Mouse (Mus musculus) heart, embryonic 16.5 days (tissue): ENCODE measurements around the gene Slc27a1. TPM values are rescaled to one million over a fixed set of nuclear protein-coding genes. Genes with fewer than 3 reads are reported as not detected.
"Not testable (repeated sequence)": the region's sequence is repeated elsewhere in the genome, so short reads cannot be mapped to it uniquely, and the experiment has no call there.

ENCODE experiments used
- ATAC-seq: fragments of 200-750 bp; cut with Nextera tagmentation; replicated peaks from 2 replicates; pipeline ENCODE4 v1.8.0; 2017; ENCODE audit warnings: moderate number of reproducible peaks; ENCODE audit not compliant: insufficient read depth, low FRiP score; ENCODE audit errors: extremely low read depth
- H3K27ac ChIP-seq: fragments of 300-500 bp; sonication (generic); 2 replicates; pipeline ENCODE4 v1.5.1; 2014; ENCODE audit warnings: mild to moderate bottlenecking, low read length, control low read depth, moderate library complexity
- H3K27me3 ChIP-seq: fragments of 300-500 bp; sonication (generic); 2 replicates; pipeline ENCODE4 v1.6.1; 2014; ENCODE audit warnings: low read length, mixed read lengths; ENCODE audit not compliant: control insufficient read depth, insufficient read depth
- H3K36me3 ChIP-seq: fragments of 300-500 bp; sonication (generic); 2 replicates; pipeline ENCODE4 v1.6.1; 2014; ENCODE audit not compliant: control insufficient read depth, insufficient read depth
- H3K4me1 ChIP-seq: fragments of 300-500 bp; sonication (generic); 2 replicates; pipeline ENCODE4 v1.6.1; 2014; ENCODE audit warnings: low read length, mixed read lengths; ENCODE audit not compliant: control insufficient read depth, insufficient read depth
- H3K4me2 ChIP-seq: fragments of 300-500 bp; sonication (generic); 2 replicates; pipeline ENCODE4 v1.6.1; 2014; ENCODE audit warnings: low read depth, mild to moderate bottlenecking, control low read depth, low read length
- H3K4me3 ChIP-seq: fragments of 300-500 bp; sonication (generic); 2 replicates; pipeline ENCODE4 v1.5.1; 2014; ENCODE audit warnings: mild to moderate bottlenecking, control low read depth, low read length
- H3K9ac ChIP-seq: fragments of 300-500 bp; sonication (generic); 2 replicates; pipeline ENCODE4 v1.6.1; 2014; ENCODE audit warnings: low read length, control low read depth
- H3K9me3 ChIP-seq: fragments of 300-500 bp; sonication (generic); replicated peaks from 2 replicates; pipeline ENCODE4 v1.6.1; 2016; ENCODE audit warnings: low read length; ENCODE audit not compliant: control insufficient read depth
- whole genome bisulfite sequencing: fragments of 180-500 bp; shearing (Covaris S2); extraction: QIAGEN DNeasy Blood & Tissue Kit; methylation state at CpG from one replicate; pipeline ENCODE4 v1.1.7; 2014; 5-methylcytosine and 5-hydroxymethylcytosine counted together
- polyA plus RNA-seq: library from polyadenylated mRNA; unstranded; fragments of >200 nt; fragmentation: Nextera tagmentation; extraction: Ambion mirVana; gene quantifications from 2 replicates; pipeline ENCODE4 v1.2.1, GENCODE M21; 2015

The Slc27a1 gene
- polyA plus RNA-seq, 1 experiment from 2014 or later: 26.2 TPM

DNA sequence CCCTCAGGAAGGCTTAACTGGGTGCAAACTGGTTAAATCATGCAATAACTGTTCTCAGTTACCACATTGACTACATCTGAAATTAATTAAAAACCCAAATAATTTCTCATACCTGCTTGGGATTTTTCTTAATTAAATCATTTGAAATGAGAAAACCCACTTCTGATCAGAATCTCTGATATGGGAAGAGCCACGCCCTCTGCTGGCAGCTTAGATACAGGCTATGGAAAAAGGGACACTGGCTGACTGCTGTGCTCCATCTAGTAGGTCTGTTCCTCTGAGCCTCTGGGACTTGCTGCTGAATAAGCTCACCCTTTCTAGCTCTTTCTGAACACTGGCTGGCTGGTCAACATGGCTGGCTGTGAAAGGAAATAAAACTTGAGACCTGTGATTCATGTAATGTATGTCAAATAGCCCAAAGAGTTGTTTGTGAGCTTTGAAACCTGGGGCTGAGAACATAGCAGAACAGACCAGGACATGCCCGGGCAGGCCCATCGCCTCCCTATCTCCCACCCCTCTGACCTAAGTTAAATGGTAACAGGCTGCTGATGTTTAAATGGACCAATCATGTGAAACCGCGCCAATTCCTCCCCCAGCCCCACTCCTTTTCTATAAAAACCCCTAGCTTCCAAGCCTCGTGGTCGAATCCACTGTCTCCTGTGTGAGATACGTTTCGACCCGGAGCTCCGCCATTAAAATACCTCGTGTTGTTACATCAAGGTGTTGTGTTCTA lies 37.8 kb upstream of the Slc27a1 start:
- not testable (repeated sequence) for H3K9ac ChIP-seq, H3K27me3 ChIP-seq, ATAC-seq, H3K27ac ChIP-seq, H3K4me3 ChIP-seq, H3K4me2 ChIP-seq, H3K9me3 ChIP-seq, H3K36me3 ChIP-seq
- H3K4me1 ChIP-seq: peaks cover 23% of the 10 kb centered on the region
- WGBS: 72% methylated on average over 5 of the region's 12 CpGs

GRCm38 (mm10) chr8:71534263-71534810 lies 34.3 kb upstream of the Slc27a1 start:
- Histone ChIP-seq H3K27ac (no peak overlapping the region), H3K4me2 (no peak overlapping the region), H3K9ac (no peak overlapping the region), H3K27me3 (no peaks in the 10 kb centered on the region), H3K36me3 (no peaks in the 10 kb centered on the region), H3K4me1 (0 out of 2 replicates have a peak, but pooled peaks cover 5% of the 10 kb centered on the region), H3K9me3 (no peaks in the 10 kb centered on the region), H3K4me3 (no peak overlapping the region)
- WGBS: 42% methylated on average over 3 of the region's 3 CpGs
- ATAC-seq: no peak

- Histone ChIP-seq H3K4me2 (peak overlapping the region; percentile 73), H3K9me3 (no peaks in the 10 kb centered on the region), H3K9ac (no peak overlapping the region), H3K4me1 (0 out of 2 replicates have a peak, but pooled peaks cover 5% of the 10 kb centered on the region), H3K36me3 (no peaks in the 10 kb centered on the region), H3K4me3 (peak overlapping the region; percentile 64; the same call in 1 of the 2 replicates), H3K27me3 (no peaks in the 10 kb centered on the region), H3K27ac (no peak overlapping the region)
- 60% methylated on average over 5 of the region's 5 CpGs for WGBS
- 0 out of 2 replicates have a peak, but pooled peaks have one; percentile 23 for ATAC-seq
Observed at GRCm38 (mm10) chr8:71535663-71536062, 33.0 kb upstream of the Slc27a1 start.

DNA sequence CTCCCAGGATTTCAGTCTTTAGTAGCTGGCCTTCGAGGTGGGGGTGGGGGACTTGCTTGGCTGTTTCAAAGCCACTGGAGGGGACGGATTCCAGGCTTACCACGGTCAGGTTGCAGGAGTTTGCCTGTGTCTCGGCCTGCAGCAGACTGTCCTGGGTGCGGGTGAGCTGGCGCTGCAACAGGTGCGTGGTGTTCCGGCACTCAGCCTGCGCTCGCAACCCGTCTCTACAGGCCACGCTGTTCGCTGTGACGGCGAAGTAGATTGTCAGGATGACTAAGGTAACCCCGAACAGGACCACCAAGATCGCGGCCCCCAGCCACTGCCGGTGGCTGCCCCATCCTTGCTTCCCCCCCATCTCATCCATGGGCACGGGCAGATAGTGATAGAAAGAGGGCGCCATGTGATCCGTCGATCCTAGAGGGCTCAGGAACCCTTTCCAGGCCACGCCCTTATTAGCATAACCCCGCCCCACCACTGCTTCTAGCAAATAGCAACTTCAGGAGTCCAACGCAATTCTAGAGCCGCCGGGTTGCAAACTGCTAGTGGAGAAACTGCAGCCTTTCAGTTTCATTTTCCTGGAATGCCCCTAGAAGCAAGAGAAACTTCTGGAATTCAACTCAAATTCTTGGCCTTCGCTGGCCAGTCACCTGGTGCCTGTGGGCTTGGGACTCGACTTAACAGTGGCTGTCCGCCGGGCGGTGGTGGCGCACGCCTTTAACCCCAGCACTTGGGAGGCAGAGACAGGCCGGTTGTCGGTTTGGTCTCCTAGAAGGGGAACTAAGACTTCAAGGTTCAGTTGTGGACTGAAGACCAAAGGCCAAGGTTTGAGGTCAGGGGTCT lies 31.4 kb upstream of the Slc27a1 start, which contains the start of gene Bst2:
Gene Bst2, minus strand, starts transcription at position 429 of the 840 bp plus-strand sequence.
- peak within 1 kb of the TSS; percentile 73 for H3K4me2 ChIP-seq
- H3K9ac ChIP-seq: peak within 1 kb of the TSS; percentile 72
- no peaks in the 10 kb centered on the region for H3K36me3 ChIP-seq
- no peaks in the 10 kb centered on the region for H3K27me3 ChIP-seq
- H3K9me3 ChIP-seq: no peaks in the 10 kb centered on the region
- H3K4me3 ChIP-seq: peak within 1 kb of the TSS; percentile 64
- 3% methylated on average over 37 of the region's 37 CpGs for WGBS
- H3K4me1 ChIP-seq: 0 out of 2 replicates have a peak, but pooled peaks cover 5% of the 10 kb centered on the region
- H3K27ac ChIP-seq: peak within 1 kb of the TSS; percentile 75
- peak; percentile 81 for ATAC-seq

DNA sequence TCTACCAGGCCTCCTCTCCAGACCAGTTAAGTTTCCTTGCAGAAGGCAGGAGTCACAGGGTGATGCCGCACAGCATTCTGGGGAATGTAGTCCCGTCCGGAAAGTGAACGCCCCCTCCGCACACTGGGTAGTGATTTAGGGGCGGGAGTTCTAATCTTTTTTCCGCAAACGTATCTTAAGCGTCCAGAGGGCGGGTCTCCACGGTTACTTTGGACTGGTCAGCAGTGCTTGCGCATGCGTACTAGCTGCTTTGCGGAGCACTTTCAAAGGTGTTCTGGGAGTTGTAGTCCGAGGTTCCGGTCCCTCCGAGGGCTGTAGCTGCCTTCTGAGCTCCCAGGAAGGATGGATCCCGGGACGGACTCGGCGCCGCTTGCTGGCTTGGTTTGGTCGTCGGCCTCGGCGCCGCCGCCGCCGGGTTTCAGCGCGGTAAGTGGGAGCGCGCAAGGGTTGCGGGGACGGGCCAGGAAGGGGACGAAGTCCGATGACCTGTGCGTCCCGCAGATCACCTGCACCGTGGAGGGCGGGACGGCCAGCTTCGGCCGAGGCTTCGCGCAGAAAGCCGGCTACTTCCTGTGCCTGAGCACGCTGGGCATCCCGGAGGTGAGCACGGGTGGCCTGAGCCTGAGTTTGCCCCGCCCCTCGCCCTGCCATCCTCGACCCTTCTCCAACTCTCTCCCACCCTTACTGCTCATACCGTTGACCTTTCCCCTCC lies 25.9 kb upstream of the Slc27a1 start, which contains the start of gene Mvb12a:
Gene Mvb12a, plus strand, starts transcription at position 291 of the 712 bp plus-strand sequence.
- no peaks in the 10 kb centered on the region for H3K9me3 ChIP-seq
- under 1% methylated on average over 55 of the region's 55 CpGs for WGBS
- peaks cover 9% of the 10 kb centered on the region for H3K36me3 ChIP-seq
- H3K4me3 ChIP-seq: peak within 1 kb of the TSS; percentile 81
- H3K27me3 ChIP-seq: no peaks in the 10 kb centered on the region
- H3K27ac ChIP-seq: peak within 1 kb of the TSS; percentile 66; the same call in 1 of the 2 replicates
- ATAC-seq: peak; percentile 91
- peaks cover 8% of the 10 kb centered on the region; the same call in 1 of the 2 replicates for H3K4me1 ChIP-seq
- H3K9ac ChIP-seq: peak within 1 kb of the TSS; percentile 84
- peak within 1 kb of the TSS; percentile 81 for H3K4me2 ChIP-seq

DNA sequence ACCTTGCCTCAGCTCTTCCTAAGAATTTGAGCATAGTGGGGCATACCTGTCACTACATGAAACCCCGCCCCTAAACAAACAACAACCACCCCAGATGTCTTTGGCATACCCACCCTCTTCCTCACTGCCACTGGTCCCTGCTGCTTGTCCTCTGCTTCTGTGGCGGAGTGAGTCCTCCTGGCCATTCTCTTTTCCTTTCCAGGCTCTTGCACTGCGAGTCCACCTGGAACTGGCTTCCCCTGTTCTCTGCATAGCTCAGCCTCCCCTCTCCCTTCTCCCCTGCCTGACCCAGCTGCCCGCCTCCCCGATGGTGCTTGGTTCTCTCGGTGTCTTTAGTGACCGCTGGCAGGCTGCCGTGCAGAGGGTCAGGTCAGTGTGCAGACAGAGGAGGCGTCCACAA lies 24.9 kb upstream of the Slc27a1 start:
- 78% methylated on average over 9 of the region's 9 CpGs for WGBS
- Histone ChIP-seq H3K4me3 (peak overlapping the region; percentile 81), H3K4me1 (peaks cover 5% of the 10 kb centered on the region; the same call in 1 of the 2 replicates), H3K4me2 (peak overlapping the region; percentile 81), H3K9ac (peak overlapping the region; percentile 84), H3K36me3 (peaks cover 16% of the 10 kb centered on the region), H3K27me3 (no peaks in the 10 kb centered on the region), H3K9me3 (no peaks in the 10 kb centered on the region), H3K27ac (no peak overlapping the region)
- no peak for ATAC-seq

- no peak for ATAC-seq
- Histone ChIP-seq H3K9ac (no peak overlapping the region), H3K27me3 (no peaks in the 10 kb centered on the region), H3K4me1 (peaks cover 5% of the 10 kb centered on the region; the same call in 1 of the 2 replicates), H3K4me3 (no peak overlapping the region), H3K9me3 (no peaks in the 10 kb centered on the region), H3K27ac (no peak overlapping the region), H3K4me2 (no peak overlapping the region), H3K36me3 (peaks cover 16% of the 10 kb centered on the region)
- WGBS: 87% methylated on average over 11 of the region's 11 CpGs
Observed at GRCm38 (mm10) chr8:71545053-71545452, 23.6 kb upstream of the Slc27a1 start.

- H3K4me1 ChIP-seq: peaks cover 5% of the 10 kb centered on the region; the same call in 1 of the 2 replicates
- no peak overlapping the region for H3K9ac ChIP-seq
- H3K4me2 ChIP-seq: no peak overlapping the region
- no peak overlapping the region for H3K4me3 ChIP-seq
- no peak for ATAC-seq
- H3K36me3 ChIP-seq: peaks cover 16% of the 10 kb centered on the region
- no peaks in the 10 kb centered on the region for H3K9me3 ChIP-seq
- no peak overlapping the region for H3K27ac ChIP-seq
- H3K27me3 ChIP-seq: no peaks in the 10 kb centered on the region
- WGBS: 83% methylated on average over 7 of the region's 7 CpGs
Observed at GRCm38 (mm10) chr8:71547590-71547989, 21.1 kb upstream of the Slc27a1 start.
